11 mouse cellular contexts compared by ENCODE assay signal in genomic region chr5:139383234-139383633, GRCm38 (mm10). TPM values are rescaled to one million over a fixed set of nuclear protein-coding genes. Genes with fewer than 3 reads are reported as not detected.
DNase-seq lines count a peak whose midpoint lies in the region; ATAC-seq and TF ChIP-seq lines count a peak whose summit lies in the region.
"Had no signal": no experiment of that assay in that cellular context is flagged by ENCODE, and none has a peak within 500 bp of the region (broad histone marks: within the 10 kb centered on the region; RNA-seq: fewer than 3 reads in every experiment).

No protein-coding gene starts in this region.

- H3K9ac ChIP-seq in heart, embryonic 12.5 days: 0 out of 2 replicates have a peak overlapping the region, but pooled peaks have one; percentile 46
- H3K9ac ChIP-seq in midbrain, embryonic 14.5 days (replicated peaks; ENCODE audit: low read length): no peak overlapping the region
- H3K9ac ChIP-seq in heart, postnatal 0 days (replicated peaks; ENCODE audit: low read depth, low read length): no peak overlapping the region

- no peak for DNase-seq in heart, postnatal 4 days
- DNase-seq in midbrain, embryonic 10.5 days (ENCODE audit: low spot score): no peak
- no peak for DNase-seq in midbrain, embryonic 14.5 days
- no peak for DNase-seq in heart, postnatal 0 days (ENCODE audit: low spot score)
- no peak for DNase-seq in layer of hippocampus, adult 8-10 months (ENCODE audit: low spot score in 2 of 2)
- no peak for DNase-seq in adipocyte (ENCODE audit: low spot score)

- H3K4me1 ChIP-seq in heart, embryonic 12.5 days (replicated peaks): peaks cover 87% of the 10 kb centered on the region
- peaks cover 58% of the 10 kb centered on the region for H3K4me1 ChIP-seq in midbrain, embryonic 10.5 days
- H3K4me1 ChIP-seq in midbrain, embryonic 14.5 days (ENCODE audit: control insufficient read depth, insufficient read depth, low read length): 0 out of 2 replicates have a peak, but pooled peaks cover 2% of the 10 kb centered on the region
- peaks cover 79% of the 10 kb centered on the region for H3K4me1 ChIP-seq in heart, postnatal 0 days (ENCODE audit: control insufficient read depth, insufficient read depth)

- peak overlapping the region; percentile 98 for H3K27ac ChIP-seq in heart, embryonic 12.5 days (ENCODE audit: poor library complexity, severe bottlenecking)
- H3K27ac ChIP-seq in midbrain, embryonic 10.5 days (replicated peaks): peak overlapping the region; percentile 70
- H3K27ac ChIP-seq in midbrain, embryonic 14.5 days (replicated peaks; ENCODE audit: low read depth, low read length): no peak overlapping the region
- peak overlapping the region; percentile 99 for H3K27ac ChIP-seq in heart, postnatal 0 days (ENCODE audit: low read depth)
- peak overlapping the region; percentile 84 for H3K27ac ChIP-seq in macrophage

- H3K36me3 ChIP-seq in heart, embryonic 12.5 days: no peaks in the 10 kb centered on the region
- H3K36me3 ChIP-seq in midbrain, embryonic 10.5 days: no peaks in the 10 kb centered on the region
- H3K36me3 ChIP-seq in midbrain, embryonic 14.5 days (ENCODE audit: control insufficient read depth, insufficient read depth, low read length): no peaks in the 10 kb centered on the region
- H3K36me3 ChIP-seq in heart, postnatal 0 days (replicated peaks; ENCODE audit: control insufficient read depth, insufficient read depth, low read length): no peaks in the 10 kb centered on the region
- H3K36me3 ChIP-seq in macrophage (ENCODE audit: inconsistent target): peaks cover 26% of the 10 kb centered on the region; the same call in 1 of the 2 replicates

- H3K4me3 ChIP-seq in heart, embryonic 12.5 days: 0 out of 2 replicates have a peak overlapping the region, but pooled peaks have one; percentile 8
- H3K4me3 ChIP-seq in midbrain, embryonic 10.5 days: no peak overlapping the region
- no peak overlapping the region for H3K4me3 ChIP-seq in midbrain, embryonic 14.5 days (replicated peaks; ENCODE audit: low read depth, low read length)
- H3K4me3 ChIP-seq in heart, postnatal 0 days (ENCODE audit: low read depth, low read length): no peak overlapping the region
- H3K4me3 ChIP-seq in macrophage (ENCODE audit: inconsistent target): peak overlapping the region; percentile 63; the same call in 1 of the 2 replicates

- ATAC-seq in heart, embryonic 12.5 days (ENCODE audit: insufficient number of reproducible peaks, low FRiP score): no peak
- ATAC-seq in midbrain, embryonic 14.5 days (ENCODE audit: low FRiP score, low TSS enrichment): no peak
- no peak for ATAC-seq in heart, postnatal 0 days (ENCODE audit: insufficient read depth, low read depth)

- no peaks in the 10 kb centered on the region for H3K9me3 ChIP-seq in heart, embryonic 12.5 days (replicated peaks)
- no peaks in the 10 kb centered on the region for H3K9me3 ChIP-seq in midbrain, embryonic 10.5 days (replicated peaks)
- no peaks in the 10 kb centered on the region for H3K9me3 ChIP-seq in midbrain, embryonic 14.5 days (ENCODE audit: control insufficient read depth, low read length)
- no peaks in the 10 kb centered on the region for H3K9me3 ChIP-seq in heart, postnatal 0 days (replicated peaks; ENCODE audit: control insufficient read depth, low read length)

- WGBS in heart, embryonic 12.5 days: 78% methylated on average over 9 of the region's 9 CpGs
- 81% methylated on average over 9 of the region's 9 CpGs for WGBS in midbrain, embryonic 10.5 days
- WGBS in midbrain, embryonic 14.5 days: 79% methylated on average over 9 of the region's 9 CpGs
- WGBS in heart, postnatal 0 days: 49% methylated on average over 9 of the region's 9 CpGs
- 56% methylated on average over 9 of the region's 9 CpGs for WGBS in macrophage (ENCODE audit: missing documents)

- peaks cover 94% of the 10 kb centered on the region for H3K79me2 ChIP-seq in macrophage (ENCODE audit: inconsistent target)

- no peak for TF ChIP-seq CTCF in heart, postnatal 0 days (IDR thresholded peaks at IDR 0.05; ENCODE audit: low read depth)

- H3K27me3 ChIP-seq in heart, embryonic 12.5 days (replicated peaks): no peaks in the 10 kb centered on the region
- 0 out of 2 replicates have a peak, but pooled peaks cover 5% of the 10 kb centered on the region for H3K27me3 ChIP-seq in midbrain, embryonic 10.5 days (ENCODE audit: low read depth, poor library complexity, severe bottlenecking)
- no peaks in the 10 kb centered on the region for H3K27me3 ChIP-seq in midbrain, embryonic 14.5 days (ENCODE audit: control insufficient read depth, insufficient read depth, low read length)
- no peaks in the 10 kb centered on the region for H3K27me3 ChIP-seq in heart, postnatal 0 days (ENCODE audit: control insufficient read depth, insufficient read depth, low read length)
- H3K27me3 ChIP-seq: CH12.LX had no signal

- peak overlapping the region; percentile 89 for H3K4me2 ChIP-seq in heart, embryonic 12.5 days
- no peak overlapping the region for H3K4me2 ChIP-seq in midbrain, embryonic 14.5 days (ENCODE audit: low read length)
- peak overlapping the region; percentile 83 for H3K4me2 ChIP-seq in heart, postnatal 0 days (ENCODE audit: low read depth, low read length)

- no peak for TF ChIP-seq EP300 in heart, postnatal 0 days (IDR thresholded peaks at IDR 0.05; ENCODE audit: low read depth)

RNA-seq across cellular contexts. Expression of gene Gpr146, which starts 5.7 kb away (rescaled TPM):
- polyA plus RNA-seq in heart, embryonic 12.5 days (2016; fragmentation: Nextera tagmentation; extraction: Ambion mirVana): 8.2 and 8.5 TPM in 2 replicates
- total RNA-seq in heart, postnatal 4 days (2021): 10 to 100 TPM; 23.3 to 28.2 TPM
- 1.7 and 2.0 TPM in 2 replicates for polyA plus RNA-seq in midbrain, embryonic 10.5 days (2016; fragmentation: Nextera tagmentation; extraction: Ambion mirVana)
- polyA plus RNA-seq in midbrain, embryonic 14.5 days (2014; fragmentation: Nextera tagmentation; extraction: Ambion mirVana): 1.2 and 1.8 TPM in 2 replicates
- total RNA-seq in heart, postnatal 0 days (2014; rRNA removed; ENCODE audit: low replicate concordance): 38.2 and 39.1 TPM in 2 replicates
- polyA plus RNA-seq in heart, postnatal 0 days (2015; fragmentation: Nextera tagmentation; extraction: Ambion mirVana): 23.0 and 23.7 TPM in 2 replicates
- 10 to 100 TPM in 10 of 26 experiments, 1 to 10 TPM in 13, under 1 TPM in 3; 0.91 to 39.6 (median 5.6) TPM for total RNA-seq in macrophage (2018; cell fraction: chromatin; rRNA removed)
- 10 to 100 TPM in 20 of 26 experiments, 1 to 10 TPM in 6; 3.7 to 41.6 (median 20.4) TPM for total RNA-seq in macrophage (2018; cell fraction: cytosol; rRNA removed)
- total RNA-seq in macrophage (2018; cell fraction: nucleus; rRNA removed): 10 to 100 TPM in 19 of 26 experiments, 1 to 10 TPM in 7; 4.5 to 63.6 (median 13.4) TPM
- 14.0 to 34.3 TPM (median 20.6 TPM) in 3 replicates for polyA plus RNA-seq in macrophage (2018)
- 10 to 100 TPM; 12.2 to 14.8 (median 13.2) TPM for total RNA-seq in layer of hippocampus, adult 8-10 months (2022)

RNA-seq across cellular contexts. Expression of gene C130050O18Rik, which starts 21.8 kb away (rescaled TPM):
- 0.10 and 0.36 TPM in 2 replicates for polyA plus RNA-seq in heart, embryonic 12.5 days (2016; fragmentation: Nextera tagmentation; extraction: Ambion mirVana)
- under 1 TPM; 0.47 to 0.74 TPM for total RNA-seq in heart, postnatal 4 days (2021)
- 0.32 and 0.39 TPM in 2 replicates for polyA plus RNA-seq in midbrain, embryonic 10.5 days (2016; fragmentation: Nextera tagmentation; extraction: Ambion mirVana)
- 0.29 and 0.58 TPM in 2 replicates for polyA plus RNA-seq in midbrain, embryonic 14.5 days (2014; fragmentation: Nextera tagmentation; extraction: Ambion mirVana)
- total RNA-seq in heart, postnatal 0 days (2014; rRNA removed; ENCODE audit: low replicate concordance): 1.7 and 1.8 TPM in 2 replicates
- 0.23 and 0.31 TPM in 2 replicates for polyA plus RNA-seq in heart, postnatal 0 days (2015; fragmentation: Nextera tagmentation; extraction: Ambion mirVana)
- 10 to 100 TPM in 4 of 26 experiments, 1 to 10 TPM in 16, under 1 TPM in 4, not detected in 2; 0.41 to 20.1 (median 4.7) TPM for total RNA-seq in macrophage (2018; cell fraction: chromatin; rRNA removed)
- 10 to 100 TPM in 5 of 26 experiments, 1 to 10 TPM in 21; 1.4 to 11.9 (median 5.5) TPM for total RNA-seq in macrophage (2018; cell fraction: cytosol; rRNA removed)
- total RNA-seq in macrophage (2018; cell fraction: nucleus; rRNA removed): 10 to 100 TPM in 6 of 26 experiments, 1 to 10 TPM in 19, not detected in 1; 2.1 to 17.8 (median 7.3) TPM
- 3.5 to 9.1 TPM (median 7.6 TPM) in 3 replicates for polyA plus RNA-seq in macrophage (2018)
- 1 to 10 TPM in 2 of 4 experiments, under 1 TPM in 2; 0.54 to 1.2 (median 0.83) TPM for total RNA-seq in layer of hippocampus, adult 8-10 months (2022)
- total RNA-seq: CH12.LX had no signal

RNA-seq across cellular contexts. Expression of gene Cyp2w1, which starts 30.8 kb away (rescaled TPM):
- polyA plus RNA-seq in heart, embryonic 12.5 days (2016; fragmentation: Nextera tagmentation; extraction: Ambion mirVana): not detected in 2 replicates
- total RNA-seq in heart, postnatal 4 days (2021): not detected
- polyA plus RNA-seq in midbrain, embryonic 10.5 days (2016; fragmentation: Nextera tagmentation; extraction: Ambion mirVana): not detected in 2 replicates
- not detected in 2 replicates for polyA plus RNA-seq in midbrain, embryonic 14.5 days (2014; fragmentation: Nextera tagmentation; extraction: Ambion mirVana)
- not detected in 2 replicates for total RNA-seq in heart, postnatal 0 days (2014; rRNA removed; ENCODE audit: low replicate concordance)
- not detected in 2 replicates for polyA plus RNA-seq in heart, postnatal 0 days (2015; fragmentation: Nextera tagmentation; extraction: Ambion mirVana)
- not detected for total RNA-seq in macrophage (2018; cell fraction: chromatin; rRNA removed)
- not detected for total RNA-seq in macrophage (2018; cell fraction: cytosol; rRNA removed)
- total RNA-seq in macrophage (2018; cell fraction: nucleus; rRNA removed): not detected
- polyA plus RNA-seq in macrophage (2018): not detected in 3 replicates
- not detected for total RNA-seq in layer of hippocampus, adult 8-10 months (2022)
- total RNA-seq: adrenal gland, adult 2 months; CH12.LX; gastrocnemius, adult 8-10 months had no signal
- polyA plus RNA-seq: adrenal gland, adult 2 months had no signal

RNA-seq across cellular contexts. Expression of gene Cox19, which starts 32.0 kb away (rescaled TPM):
- 66.2 and 72.6 TPM in 2 replicates for polyA plus RNA-seq in heart, embryonic 12.5 days (2016; fragmentation: Nextera tagmentation; extraction: Ambion mirVana)
- total RNA-seq in heart, postnatal 4 days (2021): 10 to 100 TPM; 76.9 to 79.3 TPM
- 123 and 134 TPM in 2 replicates for polyA plus RNA-seq in midbrain, embryonic 10.5 days (2016; fragmentation: Nextera tagmentation; extraction: Ambion mirVana)
- polyA plus RNA-seq in midbrain, embryonic 14.5 days (2014; fragmentation: Nextera tagmentation; extraction: Ambion mirVana): 129 and 130 TPM in 2 replicates
- 120 and 123 TPM in 2 replicates for total RNA-seq in heart, postnatal 0 days (2014; rRNA removed; ENCODE audit: low replicate concordance)
- polyA plus RNA-seq in heart, postnatal 0 days (2015; fragmentation: Nextera tagmentation; extraction: Ambion mirVana): 88.6 and 97.6 TPM in 2 replicates
- 10 to 100 TPM in 20 of 26 experiments, 1 to 10 TPM in 6; 5.3 to 32.5 (median 15.9) TPM for total RNA-seq in macrophage (2018; cell fraction: chromatin; rRNA removed)
- total RNA-seq in macrophage (2018; cell fraction: cytosol; rRNA removed): 10 to 100 TPM; 11.3 to 25.9 (median 21.4) TPM
- total RNA-seq in macrophage (2018; cell fraction: nucleus; rRNA removed): 10 to 100 TPM in 16 of 26 experiments, 1 to 10 TPM in 10; 4.4 to 19.3 (median 11.4) TPM
- polyA plus RNA-seq in macrophage (2018): 15.7 to 21.8 TPM (median 18.8 TPM) in 3 replicates
- 10 to 100 TPM; 59.0 to 75.5 (median 67.5) TPM for total RNA-seq in layer of hippocampus, adult 8-10 months (2022)

RNA-seq across cellular contexts. Expression of gene Gper1, which starts 39.7 kb away (rescaled TPM):
- 0.79 and 0.96 TPM in 2 replicates for polyA plus RNA-seq in heart, embryonic 12.5 days (2016; fragmentation: Nextera tagmentation; extraction: Ambion mirVana)
- total RNA-seq in heart, postnatal 4 days (2021): 1 to 10 TPM; 1.8 to 2.3 TPM
- polyA plus RNA-seq in midbrain, embryonic 10.5 days (2016; fragmentation: Nextera tagmentation; extraction: Ambion mirVana): 0.77 and 2.5 TPM in 2 replicates
- 9.2 and 9.6 TPM in 2 replicates for polyA plus RNA-seq in midbrain, embryonic 14.5 days (2014; fragmentation: Nextera tagmentation; extraction: Ambion mirVana)
- total RNA-seq in heart, postnatal 0 days (2014; rRNA removed; ENCODE audit: low replicate concordance): 1.3 and 4.5 TPM in 2 replicates
- 1.0 and 2.0 TPM in 2 replicates for polyA plus RNA-seq in heart, postnatal 0 days (2015; fragmentation: Nextera tagmentation; extraction: Ambion mirVana)
- 1 to 10 TPM in 1 of 26 experiments, under 1 TPM in 1, not detected in 24; 0.33 to 1.3 TPM for total RNA-seq in macrophage (2018; cell fraction: chromatin; rRNA removed)
- total RNA-seq in macrophage (2018; cell fraction: cytosol; rRNA removed): not detected
- not detected for total RNA-seq in macrophage (2018; cell fraction: nucleus; rRNA removed)
- not detected in 3 replicates for polyA plus RNA-seq in macrophage (2018)
- total RNA-seq in layer of hippocampus, adult 8-10 months (2022): 1 to 10 TPM; 3.4 to 5.1 (median 4.2) TPM

Comparison
In these comparisons a context has a peak if more than half of its experiments do, and no peak if none do; other contexts are left out.
1. H3K4me3 ChIP-seq: peak in heart, embryonic 12.5 days (single experiment) and macrophage (single experiment); none in midbrain, embryonic 10.5 days (single experiment), midbrain, embryonic 14.5 days (single experiment) and heart, postnatal 0 days (single experiment).